Mouse (Mus musculus) ES-Bruce4 (cell line): ENCODE results near the gene Gm6034. TPM values are rescaled to one million over a fixed set of nuclear protein-coding genes. Genes with fewer than 3 reads are reported as not detected.

Experiments
- polyA plus RNA-seq: library from polyadenylated mRNA; stranded (reverse); fragments of >200 nt; gene quantifications from 2 replicates; pipeline ENCODE4 v1.2.4, GENCODE M21; 2011; ENCODE audit warnings: low read depth; ENCODE audit not compliant: missing spikeins, insufficient read depth, insufficient read length

Gm6034 gene
- polyA plus RNA-seq, 1 experiment, result not detected

Other genes starting within 250 kb of the Gm6034 start
- 31.3 and 35.5 TPM in 2 replicates for gene Ier3, start 221.3 kb upstream of the Gm6034 start, polyA plus RNA-seq
- 46.8 and 47.4 TPM in 2 replicates for gene Flot1, start 219.7 kb upstream of the Gm6034 start, polyA plus RNA-seq
- gene Tubb5, start 204.7 kb upstream of the Gm6034 start, polyA plus RNA-seq, result 1,430 and 1,461 TPM in 2 replicates
- 131 and 147 TPM in 2 replicates for gene Mdc1, start 201.4 kb upstream of the Gm6034 start, polyA plus RNA-seq
- gene Nrm, start 181.6 kb upstream of the Gm6034 start, polyA plus RNA-seq, result 32.9 and 35.3 TPM in 2 replicates
- gene Ppp1r18, start 177.4 kb upstream of the Gm6034 start, polyA plus RNA-seq, result 18.6 and 20.1 TPM in 2 replicates
- 533 and 573 TPM in 2 replicates for gene Dhx16, start 163.1 kb upstream of the Gm6034 start, polyA plus RNA-seq
- 58.1 and 58.9 TPM in 2 replicates for gene 2310061I04Rik, start 145.5 kb upstream of the Gm6034 start, polyA plus RNA-seq
- 33.4 and 42.5 TPM in 2 replicates for gene Atat1, start 132.9 kb upstream of the Gm6034 start, polyA plus RNA-seq
- 117 and 144 TPM in 2 replicates for gene Mrps18b, start 126.6 kb upstream of the Gm6034 start, polyA plus RNA-seq
- gene Ppp1r10, start 126.5 kb upstream of the Gm6034 start, polyA plus RNA-seq, result 54.0 and 58.7 TPM in 2 replicates
- gene Abcf1, start 73.2 kb upstream of the Gm6034 start, polyA plus RNA-seq, result 174 and 213 TPM in 2 replicates
- gene Gnl1, start 63.1 kb upstream of the Gm6034 start, polyA plus RNA-seq, result 34.5 and 37.0 TPM in 2 replicates
- gene Prr3, start 62.7 kb upstream of the Gm6034 start, polyA plus RNA-seq, result 25.5 and 33.5 TPM in 2 replicates
- gene H2-T24, start 22.4 kb upstream of the Gm6034 start, polyA plus RNA-seq, result 0.78 TPM in 1 of 2 replicates, not detected in the other
- gene H2-T23, start 10.1 kb upstream of the Gm6034 start, polyA plus RNA-seq, result 0.46 and 1.1 TPM in 2 replicates
- 17.3 and 18.2 TPM in 2 replicates for gene H2-T22, start 214 bp upstream of the Gm6034 start, polyA plus RNA-seq
- gene Gm11127, start 15.4 kb downstream of the Gm6034 start, polyA plus RNA-seq, result not detected in 2 replicates
- gene Gm19684, start 78.7 kb downstream of the Gm6034 start, polyA plus RNA-seq, result 0.41 TPM in 1 of 2 replicates, not detected in the other
- gene Gm7030, start 86.5 kb downstream of the Gm6034 start, polyA plus RNA-seq, result 0.81 and 1.4 TPM in 2 replicates
- 13.5 and 17.5 TPM in 2 replicates for gene Gm8909, start 125.6 kb downstream of the Gm6034 start, polyA plus RNA-seq
- gene H2-T3, start 147.3 kb downstream of the Gm6034 start, polyA plus RNA-seq, result 0.64 and 0.84 TPM in 2 replicates
- 32.1 and 35.0 TPM in 2 replicates for gene Rpp21, start 215.1 kb downstream of the Gm6034 start, polyA plus RNA-seq
- gene Trim39, start 229.3 kb downstream of the Gm6034 start, polyA plus RNA-seq, result 14.2 and 15.5 TPM in 2 replicates
- gene H2-M10.2, start 243.5 kb downstream of the Gm6034 start, polyA plus RNA-seq, result not detected in 2 replicates